Mouse (Mus musculus) hindbrain, embryonic 14.5 days (tissue): Measurements from ENCODE around the gene Tbc1d10b. TPM values are rescaled to one million over a fixed set of nuclear protein-coding genes. Genes with fewer than 3 reads are reported as not detected.

Experiments used
- ATAC-seq: fragments of 200-750 bp; cut with Nextera tagmentation; 2 replicates; pipeline ENCODE4 v1.8.0; 2017; ENCODE audit warnings: moderate number of reproducible peaks, mild to moderate bottlenecking, moderate TSS enrichment, moderate library complexity; ENCODE audit not compliant: low FRiP score
- DNase-seq: peaks from one replicate; pipeline ENCODE4 v3.0.0-alpha.2; 2015; ENCODE audit warnings: low spot score
- H3K27ac ChIP-seq: fragments of 300-500 bp; sonication (generic); 2 replicates; pipeline ENCODE4 v1.5.1; 2014; ENCODE audit warnings: mild to moderate bottlenecking, moderate library complexity
- H3K27me3 ChIP-seq: fragments of 300-500 bp; sonication (generic); 2 replicates; pipeline ENCODE4 v1.6.1; 2014; ENCODE audit warnings: mild to moderate bottlenecking, low read length, mixed read lengths; ENCODE audit not compliant: control insufficient read depth, insufficient read depth
- H3K36me3 ChIP-seq: fragments of 300-500 bp; sonication (generic); replicated peaks from 2 replicates; pipeline ENCODE4 v1.6.1; 2014; ENCODE audit not compliant: control insufficient read depth, insufficient read depth
- H3K4me1 ChIP-seq: fragments of 300-500 bp; sonication (generic); replicated peaks from 2 replicates; pipeline ENCODE4 v1.6.1; 2014; ENCODE audit warnings: antibody characterized with exemption, low read length, mixed read lengths; ENCODE audit not compliant: control insufficient read depth, insufficient read depth
- H3K4me2 ChIP-seq: fragments of 300-500 bp; sonication (generic); replicated peaks from 2 replicates; pipeline ENCODE4 v1.6.1; 2014; ENCODE audit warnings: mild to moderate bottlenecking, moderate library complexity
- H3K4me3 ChIP-seq: fragments of 300-500 bp; sonication (generic); replicated peaks from 2 replicates; pipeline ENCODE4 v1.5.1; 2014; ENCODE audit warnings: mild to moderate bottlenecking, low read length
- H3K9ac ChIP-seq: fragments of 300-500 bp; sonication (generic); 2 replicates; pipeline ENCODE4 v1.6.1; 2014
- H3K9me3 ChIP-seq: fragments of 300-500 bp; sonication (generic); 2 replicates; pipeline ENCODE4 v1.6.1; 2016; ENCODE audit warnings: low read length; ENCODE audit not compliant: control insufficient read depth
- WGBS: fragments of 180-500 bp; shearing (Covaris S2); extraction: QIAGEN DNeasy Blood & Tissue Kit; methylation state at CpG from one replicate; pipeline ENCODE4 v1.1.7; 2014; 5-methylcytosine and 5-hydroxymethylcytosine counted together
- polyA plus RNA-seq: library from polyadenylated mRNA; unstranded; fragments of >200 nt; fragmentation: Nextera tagmentation; extraction: Ambion mirVana; gene quantifications from 2 replicates; pipeline ENCODE4 v1.2.1, GENCODE M21; 2014

The Tbc1d10b gene
- polyA plus RNA-seq, 1 experiment from 2014 or later: 33.0 TPM

GRCm38 (mm10) chr7:127194011-127194632, 14.1 kb downstream of the Tbc1d10b start:
- Histone ChIP-seq H3K27me3 (no peaks in the 10 kb centered on the region), H3K4me3 (0 out of 2 replicates have a peak overlapping the region, but pooled peaks have one; percentile 67), H3K36me3 (peaks cover 64% of the 10 kb centered on the region), H3K4me2 (no peak overlapping the region), H3K9ac (0 out of 2 replicates have a peak overlapping the region, but pooled peaks have one; percentile 74), H3K27ac (no peak overlapping the region), H3K9me3 (no peaks in the 10 kb centered on the region), H3K4me1 (peaks cover 17% of the 10 kb centered on the region)
- WGBS: 94% methylated on average over 17 of the region's 17 CpGs
- DNase-seq (no peak), ATAC-seq (no peak)

- H3K4me3 ChIP-seq: no peak overlapping the region
- no peak overlapping the region for H3K27ac ChIP-seq
- peaks cover 17% of the 10 kb centered on the region for H3K4me1 ChIP-seq
- DNase-seq (no peak), ATAC-seq (no peak)
- H3K9me3 ChIP-seq: no peaks in the 10 kb centered on the region
- peaks cover 53% of the 10 kb centered on the region for H3K36me3 ChIP-seq
- H3K27me3 ChIP-seq: no peaks in the 10 kb centered on the region
- 95% methylated on average over 5 of the region's 5 CpGs for WGBS
- H3K9ac ChIP-seq: no peak overlapping the region
- no peak overlapping the region for H3K4me2 ChIP-seq
Measured at GRCm38 (mm10) chr7:127192989-127193388, 15.3 kb downstream of the Tbc1d10b start.

- Histone ChIP-seq H3K4me3 (no peak overlapping the region), H3K4me1 (peaks cover 12% of the 10 kb centered on the region), H3K4me2 (no peak overlapping the region), H3K27ac (no peak overlapping the region), H3K9ac (no peak overlapping the region), H3K36me3 (peaks cover 40% of the 10 kb centered on the region), H3K27me3 (no peaks in the 10 kb centered on the region), H3K9me3 (no peaks in the 10 kb centered on the region)
- ATAC-seq: no peak
- WGBS: 89% methylated on average over 6 of the region's 6 CpGs
- no peak for DNase-seq
Measured at GRCm38 (mm10) chr7:127190672-127191071, 17.6 kb downstream of the Tbc1d10b start.

GRCm38 (mm10) chr7:127188305-127189276, 19.7 kb downstream of the Tbc1d10b start:
- WGBS: 90% methylated on average over 17 of the region's 17 CpGs
- H3K36me3 ChIP-seq: peaks cover 29% of the 10 kb centered on the region

GRCm38 (mm10) chr7:127187351-127187750, 20.9 kb downstream of the Tbc1d10b start:
- H3K9me3 ChIP-seq: no peaks in the 10 kb centered on the region
- H3K4me1 ChIP-seq: no peaks in the 10 kb centered on the region
- DNase-seq (no peak), ATAC-seq (no peak)
- H3K27me3 ChIP-seq: no peaks in the 10 kb centered on the region
- H3K4me3 ChIP-seq: no peak overlapping the region
- H3K9ac ChIP-seq: no peak overlapping the region
- 79% methylated on average over 10 of the region's 10 CpGs for WGBS
- H3K36me3 ChIP-seq: peaks cover 17% of the 10 kb centered on the region
- H3K4me2 ChIP-seq: no peak overlapping the region
- H3K27ac ChIP-seq: no peak overlapping the region

More at GRCm38 (mm10) chr7:127188305-127189276, 19.7 kb downstream of the Tbc1d10b start:
- Histone ChIP-seq H3K9ac (no peak overlapping the region), H3K27me3 (no peaks in the 10 kb centered on the region), H3K27ac (no peak overlapping the region), H3K9me3 (no peaks in the 10 kb centered on the region), H3K4me1 (no peaks in the 10 kb centered on the region), H3K4me3 (no peak overlapping the region), H3K4me2 (no peak overlapping the region)
- ATAC-seq (no peak), DNase-seq (no peak)

GRCm38 (mm10) chr7:127185601-127186000, 22.7 kb downstream of the Tbc1d10b start:
- no peaks in the 10 kb centered on the region for H3K4me1 ChIP-seq
- DNase-seq: no peak
- no peak overlapping the region for H3K9ac ChIP-seq
- H3K4me2 ChIP-seq: no peak overlapping the region
- H3K36me3 ChIP-seq: no peaks in the 10 kb centered on the region
- H3K27me3 ChIP-seq: no peaks in the 10 kb centered on the region
- no peak for ATAC-seq
- 78% methylated on average over 3 of the region's 3 CpGs for WGBS
- no peak overlapping the region for H3K4me3 ChIP-seq
- H3K27ac ChIP-seq: no peak overlapping the region
- no peaks in the 10 kb centered on the region for H3K9me3 ChIP-seq

GRCm38 (mm10) chr7:127184720-127185119, 23.5 kb downstream of the Tbc1d10b start:
- WGBS: 57% methylated on average over 1 of the region's 1 CpGs
- no peak for ATAC-seq

GRCm38 (mm10) chr7:127183828-127184227, 24.4 kb downstream of the Tbc1d10b start:
- WGBS: 81% methylated on average over 6 of the region's 6 CpGs
- Histone ChIP-seq H3K36me3 (no peaks in the 10 kb centered on the region), H3K9me3 (no peaks in the 10 kb centered on the region)

More at GRCm38 (mm10) chr7:127184720-127185119, 23.5 kb downstream of the Tbc1d10b start:
- H3K36me3 ChIP-seq: no peaks in the 10 kb centered on the region
- H3K4me1 ChIP-seq: no peaks in the 10 kb centered on the region
- no peak overlapping the region for H3K27ac ChIP-seq
- H3K9me3 ChIP-seq: no peaks in the 10 kb centered on the region
- no peaks in the 10 kb centered on the region for H3K27me3 ChIP-seq
- H3K4me2 ChIP-seq: no peak overlapping the region
- no peak for DNase-seq
- H3K9ac ChIP-seq: no peak overlapping the region
- no peak overlapping the region for H3K4me3 ChIP-seq

GRCm38 (mm10) chr7:127183345-127183744, 24.9 kb downstream of the Tbc1d10b start:
- no peak overlapping the region for H3K9ac ChIP-seq
- DNase-seq (no peak), ATAC-seq (no peak)
- no peaks in the 10 kb centered on the region for H3K9me3 ChIP-seq
- no peaks in the 10 kb centered on the region for H3K4me1 ChIP-seq
- no peak overlapping the region for H3K4me3 ChIP-seq
- 85% methylated on average over 8 of the region's 8 CpGs for WGBS
- no peak overlapping the region for H3K27ac ChIP-seq
- H3K36me3 ChIP-seq: no peaks in the 10 kb centered on the region
- H3K27me3 ChIP-seq: no peaks in the 10 kb centered on the region
- H3K4me2 ChIP-seq: no peak overlapping the region

More at GRCm38 (mm10) chr7:127183828-127184227, 24.4 kb downstream of the Tbc1d10b start:
- H3K4me2 ChIP-seq: no peak overlapping the region
- no peak overlapping the region for H3K4me3 ChIP-seq
- H3K9ac ChIP-seq: no peak overlapping the region
- ATAC-seq (no peak), DNase-seq (no peak)
- H3K4me1 ChIP-seq: no peaks in the 10 kb centered on the region
- H3K27ac ChIP-seq: no peak overlapping the region
- no peaks in the 10 kb centered on the region for H3K27me3 ChIP-seq
